In the genomic region with DNA sequence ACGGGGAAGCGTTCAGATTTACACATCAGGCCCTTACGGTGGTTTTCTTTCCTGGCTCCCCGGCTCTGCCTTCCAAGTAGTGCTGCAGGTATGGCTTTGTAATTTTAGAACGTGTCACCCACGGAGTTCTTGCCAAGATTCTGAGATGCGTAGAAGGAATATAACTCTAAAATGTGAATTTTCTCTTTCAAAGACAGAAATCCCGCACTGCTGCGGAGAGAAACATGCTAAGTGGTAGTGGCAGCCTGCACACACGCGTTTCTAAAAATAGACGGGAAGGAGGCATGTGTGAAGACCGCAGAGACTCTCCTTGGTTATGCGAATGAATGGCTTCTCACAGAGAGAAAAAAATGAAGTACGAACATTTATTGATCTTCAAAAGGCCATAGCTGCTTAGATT, we compare ENCODE assay signal across 14 mouse cellular contexts. TPM values are rescaled to one million over a fixed set of nuclear protein-coding genes. Genes with fewer than 3 reads are reported as not detected.
DNase-seq lines count a peak whose midpoint lies in the region; ATAC-seq and TF ChIP-seq lines count a peak whose summit lies in the region.
"Had no signal": no experiment of that assay in that cellular context is flagged by ENCODE, and none has a peak within 500 bp of the region (broad histone marks: within the 10 kb centered on the region; RNA-seq: fewer than 3 reads in every experiment).

No protein-coding gene starts in this region.

- peak overlapping the region; percentile 61 for H3K27ac ChIP-seq in forebrain, embryonic 15.5 days (replicated peaks)
- H3K27ac ChIP-seq in forebrain, embryonic 10.5 days: no peak overlapping the region
- 0 out of 2 replicates have a peak overlapping the region, but pooled peaks have one; percentile 16 for H3K27ac ChIP-seq in hindbrain, postnatal 0 days
- H3K27ac ChIP-seq in hindbrain, embryonic 10.5 days: no peak overlapping the region
- H3K27ac ChIP-seq in limb, embryonic 14.5 days (replicated peaks; ENCODE audit: low read depth, low read length): peak overlapping the region; percentile 33; the same call in 1 of the 2 replicates
- H3K27ac ChIP-seq: intestine, embryonic 15.5 days; kidney, postnatal 0 days; liver, embryonic 15.5 days; macrophage had no signal

- H3K27me3 ChIP-seq in forebrain, embryonic 15.5 days: no peaks in the 10 kb centered on the region
- H3K27me3 ChIP-seq in forebrain, embryonic 10.5 days (ENCODE audit: poor library complexity, severe bottlenecking): no peaks in the 10 kb centered on the region
- H3K27me3 ChIP-seq in hindbrain, postnatal 0 days (ENCODE audit: insufficient read depth, low read length): no peaks in the 10 kb centered on the region
- no peaks in the 10 kb centered on the region for H3K27me3 ChIP-seq in hindbrain, embryonic 10.5 days (ENCODE audit: insufficient read depth, poor library complexity, severe bottlenecking)
- no peaks in the 10 kb centered on the region for H3K27me3 ChIP-seq in limb, embryonic 14.5 days (ENCODE audit: control insufficient read depth, insufficient read depth, low read length)
- H3K27me3 ChIP-seq: intestine, embryonic 15.5 days; liver, embryonic 15.5 days had no signal

- no peaks in the 10 kb centered on the region for H3K4me1 ChIP-seq in forebrain, embryonic 15.5 days
- peaks cover 5% of the 10 kb centered on the region for H3K4me1 ChIP-seq in forebrain, embryonic 10.5 days
- no peaks in the 10 kb centered on the region for H3K4me1 ChIP-seq in hindbrain, postnatal 0 days (ENCODE audit: insufficient read depth, low read length)
- peaks cover 4% of the 10 kb centered on the region for H3K4me1 ChIP-seq in hindbrain, embryonic 10.5 days (replicated peaks)
- H3K4me1 ChIP-seq in limb, embryonic 14.5 days (ENCODE audit: control insufficient read depth, insufficient read depth, low read length): no peaks in the 10 kb centered on the region
- H3K4me1 ChIP-seq: intestine, embryonic 15.5 days had no signal

- no peak for TF ChIP-seq CTCF in hindbrain, postnatal 0 days (IDR thresholded peaks at IDR 0.05; ENCODE audit: low read depth)

- no peak for TF ChIP-seq POLR2A in limb, embryonic 14.5 days (IDR thresholded peaks at IDR 0.05; ENCODE audit: borderline replicate concordance, extremely low read depth, insufficient read depth, insufficient read length)

- no peak for ATAC-seq in forebrain, embryonic 15.5 days (replicated peaks)
- ATAC-seq in hindbrain, postnatal 0 days: no peak
- no peak for ATAC-seq in limb, embryonic 14.5 days (ENCODE audit: low FRiP score, low read depth)
- ATAC-seq: intestine, embryonic 15.5 days had no signal

- H3K4me3 ChIP-seq in forebrain, embryonic 15.5 days: no peak overlapping the region
- no peak overlapping the region for H3K4me3 ChIP-seq in forebrain, embryonic 10.5 days
- no peak overlapping the region for H3K4me3 ChIP-seq in hindbrain, postnatal 0 days (ENCODE audit: low read length)
- no peak overlapping the region for H3K4me3 ChIP-seq in hindbrain, embryonic 10.5 days
- H3K4me3 ChIP-seq in limb, embryonic 14.5 days (replicated peaks; ENCODE audit: low read length): no peak overlapping the region
- H3K4me3 ChIP-seq: intestine, embryonic 15.5 days; liver, embryonic 15.5 days had no signal

- no peak overlapping the region for H3K4me2 ChIP-seq in forebrain, embryonic 15.5 days (replicated peaks)
- no peak overlapping the region for H3K4me2 ChIP-seq in hindbrain, postnatal 0 days (ENCODE audit: low read depth, low read length)
- peak overlapping the region; percentile 32 for H3K4me2 ChIP-seq in limb, embryonic 14.5 days (replicated peaks; ENCODE audit: low read depth, low read length, severe bottlenecking)
- H3K4me2 ChIP-seq: intestine, embryonic 15.5 days; liver, embryonic 15.5 days had no signal

- no peaks in the 10 kb centered on the region for H3K36me3 ChIP-seq in forebrain, embryonic 15.5 days
- no peaks in the 10 kb centered on the region for H3K36me3 ChIP-seq in forebrain, embryonic 10.5 days (replicated peaks)
- no peaks in the 10 kb centered on the region for H3K36me3 ChIP-seq in hindbrain, postnatal 0 days (ENCODE audit: insufficient read depth, low read length)
- H3K36me3 ChIP-seq in hindbrain, embryonic 10.5 days: no peaks in the 10 kb centered on the region
- H3K36me3 ChIP-seq in limb, embryonic 14.5 days (ENCODE audit: control insufficient read depth, insufficient read depth, low read length): no peaks in the 10 kb centered on the region
- H3K36me3 ChIP-seq: intestine, embryonic 15.5 days; liver, embryonic 15.5 days had no signal

- H3K9ac ChIP-seq in forebrain, embryonic 15.5 days (replicated peaks): no peak overlapping the region
- no peak overlapping the region for H3K9ac ChIP-seq in hindbrain, postnatal 0 days (replicated peaks; ENCODE audit: low read length)
- H3K9ac ChIP-seq in limb, embryonic 14.5 days (ENCODE audit: low read depth, low read length, severe bottlenecking): no peak overlapping the region
- H3K9ac ChIP-seq: intestine, embryonic 15.5 days; liver, embryonic 15.5 days had no signal

- 69% methylated on average over 15 of the region's 15 CpGs for WGBS in forebrain, embryonic 15.5 days
- 93% methylated on average over 15 of the region's 15 CpGs for WGBS in forebrain, embryonic 10.5 days
- WGBS in hindbrain, postnatal 0 days: 75% methylated on average over 15 of the region's 15 CpGs
- 91% methylated on average over 15 of the region's 15 CpGs for WGBS in hindbrain, embryonic 10.5 days
- 27% methylated on average over 15 of the region's 15 CpGs for WGBS in limb, embryonic 14.5 days

- DNase-seq in forebrain, embryonic 10.5 days (ENCODE audit: extremely low spot score, low spot score): no peak
- no peak for DNase-seq in hindbrain, postnatal 0 days (ENCODE audit: low spot score)
- no peak for DNase-seq in hindbrain, embryonic 10.5 days (ENCODE audit: low spot score)
- peak; percentile 57 for DNase-seq in brain, adult 2 months (ENCODE audit: low read depth, low spot score)
- DNase-seq in limb, embryonic 14.5 days (ENCODE audit: low spot score): peak; percentile 48
- DNase-seq in embryo, embryonic 11 days: no peak
- no peak for DNase-seq in lung, adult 18-20 months
- DNase-seq: cerebellum, adult 2 months; gastrocnemius, postnatal 14 days had no signal

- no peaks in the 10 kb centered on the region for H3K9me3 ChIP-seq in forebrain, embryonic 15.5 days
- H3K9me3 ChIP-seq in forebrain, embryonic 10.5 days: no peaks in the 10 kb centered on the region
- no peaks in the 10 kb centered on the region for H3K9me3 ChIP-seq in hindbrain, postnatal 0 days (ENCODE audit: low read length)
- no peaks in the 10 kb centered on the region for H3K9me3 ChIP-seq in hindbrain, embryonic 10.5 days
- peaks cover 4% of the 10 kb centered on the region; the same call in 1 of the 2 replicates for H3K9me3 ChIP-seq in limb, embryonic 14.5 days (ENCODE audit: control insufficient read depth, low read length)
- H3K9me3 ChIP-seq: intestine, embryonic 15.5 days; liver, embryonic 15.5 days had no signal

RNA-seq across cellular contexts. Expression of a gene that starts 21.5 kb away (rescaled TPM):
- 7.5 and 11.4 TPM in 2 replicates for polyA plus RNA-seq in forebrain, embryonic 15.5 days (2015; fragmentation: Nextera tagmentation; extraction: Ambion mirVana)
- polyA plus RNA-seq in forebrain, embryonic 10.5 days (2016; fragmentation: Nextera tagmentation; extraction: Ambion mirVana): 8.0 and 10.6 TPM in 2 replicates
- 21.6 and 48.7 TPM in 2 replicates for total RNA-seq in hindbrain, postnatal 0 days (2014; rRNA removed)
- 11.6 and 13.3 TPM in 2 replicates for polyA plus RNA-seq in hindbrain, postnatal 0 days (2015; fragmentation: Nextera tagmentation; extraction: Ambion mirVana)
- 13.6 and 15.3 TPM in 2 replicates for polyA plus RNA-seq in hindbrain, embryonic 10.5 days (2016; fragmentation: Nextera tagmentation; extraction: Ambion mirVana)
- 28.7 and 29.5 TPM in 2 replicates for polyA plus RNA-seq in limb, embryonic 14.5 days (2012; rRNA removed)
- 27.6 and 31.1 TPM in 2 replicates for polyA plus RNA-seq in limb, embryonic 14.5 days (2014; fragmentation: Nextera tagmentation; extraction: Ambion mirVana)

Comparison
In these comparisons a context has a peak if more than half of its experiments do, and no peak if none do; other contexts are left out.
1. H3K27ac ChIP-seq: peak in forebrain, embryonic 15.5 days (single experiment), hindbrain, postnatal 0 days (single experiment) and limb, embryonic 14.5 days (single experiment); none in forebrain, embryonic 10.5 days (single experiment) and hindbrain, embryonic 10.5 days (single experiment).
2. DNase-seq: peak in brain, adult 2 months (single experiment) and limb, embryonic 14.5 days (single experiment); none in forebrain, embryonic 10.5 days (single experiment), hindbrain, postnatal 0 days (single experiment), hindbrain, embryonic 10.5 days (single experiment), embryo, embryonic 11 days (single experiment) and lung, adult 18-20 months (0 of 2).